In genomic region chr12:77240839-77241238, GRCm38 (mm10) we compare ENCODE assay signal across 8 mouse cellular contexts. TPM values are rescaled to one million over a fixed set of nuclear protein-coding genes. Genes with fewer than 3 reads are reported as not detected.
DNase-seq lines count a peak whose midpoint lies in the region; ATAC-seq lines count a peak whose summit lies in the region.

No protein-coding gene starts in this region.

- 81% methylated on average over 1 of the region's 1 CpGs for WGBS in heart, embryonic 10.5 days
- 81% methylated on average over 1 of the region's 1 CpGs for WGBS in neural tube, embryonic 14.5 days

- H3K27me3 ChIP-seq in heart, embryonic 10.5 days (ENCODE audit: insufficient read depth, poor library complexity, severe bottlenecking): no peaks in the 10 kb centered on the region
- H3K27me3 ChIP-seq in neural tube, embryonic 14.5 days (ENCODE audit: control insufficient read depth, insufficient read depth, low read length): no peaks in the 10 kb centered on the region

- no peaks in the 10 kb centered on the region for H3K36me3 ChIP-seq in heart, embryonic 10.5 days
- H3K36me3 ChIP-seq in neural tube, embryonic 14.5 days (ENCODE audit: control insufficient read depth, insufficient read depth, low read length): no peaks in the 10 kb centered on the region

- H3K4me3 ChIP-seq in heart, embryonic 10.5 days: no peak overlapping the region
- H3K4me3 ChIP-seq in neural tube, embryonic 14.5 days (ENCODE audit: low read depth, low read length): no peak overlapping the region; the same call in 1 of the 2 replicates

- H3K9me3 ChIP-seq in heart, embryonic 10.5 days: no peaks in the 10 kb centered on the region
- H3K9me3 ChIP-seq in neural tube, embryonic 14.5 days (ENCODE audit: control insufficient read depth, low read length): no peaks in the 10 kb centered on the region

- H3K27ac ChIP-seq in heart, embryonic 10.5 days: no peak overlapping the region
- H3K27ac ChIP-seq in neural tube, embryonic 14.5 days (ENCODE audit: low read depth, low read length): no peak overlapping the region

- peak; percentile 35 to 50 for DNase-seq in heart, adult 18-20 months
- DNase-seq in heart, embryonic 10.5 days (ENCODE audit: low spot score): no peak
- no peak for DNase-seq in neural tube, embryonic 10.5 days (ENCODE audit: extremely low spot score, low spot score)
- peak; percentile 5 for DNase-seq in embryo, embryonic 9.5 days (ENCODE audit: extremely low spot score)
- DNase-seq in thymus, postnatal 0 days (ENCODE audit: low spot score): peak; percentile 66
- DNase-seq in layer of hippocampus, adult 18-20 months (ENCODE audit: low spot score in 2 of 2): no peak
- no peak for DNase-seq in urinary bladder, adult 18-20 months (ENCODE audit: low spot score in 2 of 2)

- ATAC-seq in neural tube, embryonic 14.5 days (ENCODE audit: low read depth): no peak

- no peaks in the 10 kb centered on the region for H3K4me1 ChIP-seq in heart, embryonic 10.5 days
- H3K4me1 ChIP-seq in neural tube, embryonic 14.5 days (ENCODE audit: control insufficient read depth, insufficient read depth, low read length): 0 out of 2 replicates have a peak, but pooled peaks cover 3% of the 10 kb centered on the region

- H3K4me2 ChIP-seq in neural tube, embryonic 14.5 days (ENCODE audit: low read depth, low read length): peak overlapping the region; percentile 27; the same call in 1 of the 2 replicates

- no peak overlapping the region for H3K9ac ChIP-seq in neural tube, embryonic 14.5 days (replicated peaks; ENCODE audit: low read depth, low read length)

RNA-seq across cellular contexts. Expression of gene Fut8, which starts 2.9 kb away (rescaled TPM):
- 10 to 100 TPM; 17.1 to 17.3 TPM for total RNA-seq in heart, adult 18-20 months (2021)
- 18.0 and 21.6 TPM in 2 replicates for polyA plus RNA-seq in heart, embryonic 10.5 days (2016; fragmentation: Nextera tagmentation; extraction: Ambion mirVana)
- polyA plus RNA-seq in neural tube, embryonic 14.5 days (2014; fragmentation: Nextera tagmentation; extraction: Ambion mirVana): 73.7 and 74.6 TPM in 2 replicates
- polyA plus RNA-seq in thymus, postnatal 0 days (2015; fragmentation: Nextera tagmentation; extraction: Ambion mirVana): 36.5 and 36.6 TPM in 2 replicates
- total RNA-seq in layer of hippocampus, adult 18-20 months (2021): 10 to 100 TPM; 72.0 to 74.4 TPM

Comparison
In these comparisons a context has a peak if more than half of its experiments do, and no peak if none do; other contexts are left out.
1. DNase-seq: peak in heart, adult 18-20 months (2 of 2), embryo, embryonic 9.5 days (single experiment) and thymus, postnatal 0 days (single experiment); none in heart, embryonic 10.5 days (single experiment), neural tube, embryonic 10.5 days (single experiment), layer of hippocampus, adult 18-20 months (0 of 2) and urinary bladder, adult 18-20 months (0 of 2).